14 mouse cellular contexts compared by ENCODE assay signal in genomic region chr2:84185016-84185330, GRCm38 (mm10).
DNase-seq lines count a peak whose midpoint lies in the region; ATAC-seq and TF ChIP-seq lines count a peak whose summit lies in the region.
"Had no signal": no experiment of that assay in that cellular context is flagged by ENCODE, and none has a peak within 500 bp of the region (broad histone marks: within the 10 kb centered on the region; RNA-seq: fewer than 3 reads in every experiment).

No protein-coding gene starts in this region.

- WGBS in intestine, embryonic 14.5 days = 84% methylated on average over 7 of the region's 7 CpGs
- WGBS in intestine, postnatal 0 days = 81% methylated on average over 7 of the region's 7 CpGs
- WGBS in lung, postnatal 0 days = 63% methylated on average over 7 of the region's 7 CpGs
- 79% methylated on average over 7 of the region's 7 CpGs for WGBS in midbrain, embryonic 15.5 days

- DNase-seq in intestine, embryonic 14.5 days (ENCODE audit: low spot score) = no peak
- no peak for DNase-seq in lung, postnatal 0 days (ENCODE audit: low spot score)
- no peak for DNase-seq in lung, postnatal 36 days
- DNase-seq in cerebellum, adult 9-11 months = no peak
- DNase-seq: cerebellum, postnatal 14 days; gastrocnemius, postnatal 10 days had no signal

- H3K9ac ChIP-seq in intestine, embryonic 14.5 days (ENCODE audit: low read length) = no peak overlapping the region
- H3K9ac ChIP-seq in intestine, postnatal 0 days (ENCODE audit: low read depth, low read length) = no peak overlapping the region
- H3K9ac ChIP-seq in lung, postnatal 0 days (replicated peaks; ENCODE audit: low read depth) = no peak overlapping the region
- no peak overlapping the region for H3K9ac ChIP-seq in midbrain, embryonic 15.5 days
- H3K9ac ChIP-seq: hindbrain, embryonic 14.5 days; limb, embryonic 13.5 days; neural tube, embryonic 12.5 days had no signal

- peak overlapping the region; percentile 16 for H3K4me3 ChIP-seq in erythroblast, embryonic 14.5 days (replicated peaks)
- no peak overlapping the region for H3K4me3 ChIP-seq in intestine, embryonic 14.5 days (ENCODE audit: low read depth, low read length)
- no peak overlapping the region for H3K4me3 ChIP-seq in intestine, postnatal 0 days (ENCODE audit: low read depth, low read length)
- no peak overlapping the region for H3K4me3 ChIP-seq in lung, postnatal 0 days (ENCODE audit: low read depth, low read length)
- H3K4me3 ChIP-seq in midbrain, embryonic 15.5 days = no peak overlapping the region
- H3K4me3 ChIP-seq: embryonic facial prominence, embryonic 10.5 days; limb, embryonic 13.5 days; neural tube, embryonic 12.5 days had no signal

- H3K36me3 ChIP-seq in erythroblast, embryonic 14.5 days (ENCODE audit: control insufficient read depth) = no peaks in the 10 kb centered on the region
- no peaks in the 10 kb centered on the region for H3K36me3 ChIP-seq in intestine, embryonic 14.5 days (ENCODE audit: control insufficient read depth, insufficient read depth, low read length)
- no peaks in the 10 kb centered on the region for H3K36me3 ChIP-seq in intestine, postnatal 0 days (ENCODE audit: control insufficient read depth, insufficient read depth)
- H3K36me3 ChIP-seq in lung, postnatal 0 days (ENCODE audit: insufficient read depth, low read length) = no peaks in the 10 kb centered on the region
- H3K36me3 ChIP-seq in midbrain, embryonic 15.5 days (replicated peaks) = no peaks in the 10 kb centered on the region
- H3K36me3 ChIP-seq: embryonic facial prominence, embryonic 10.5 days; limb, embryonic 13.5 days; neural tube, embryonic 12.5 days had no signal

- H3K9me3 ChIP-seq in erythroblast, embryonic 14.5 days (ENCODE audit: control insufficient read depth, low read length) = no peaks in the 10 kb centered on the region
- H3K9me3 ChIP-seq in intestine, embryonic 14.5 days (ENCODE audit: control insufficient read depth, low read length) = no peaks in the 10 kb centered on the region
- no peaks in the 10 kb centered on the region for H3K9me3 ChIP-seq in intestine, postnatal 0 days (ENCODE audit: control insufficient read depth)
- no peaks in the 10 kb centered on the region for H3K9me3 ChIP-seq in lung, postnatal 0 days (ENCODE audit: low read length)
- H3K9me3 ChIP-seq in midbrain, embryonic 15.5 days = no peaks in the 10 kb centered on the region
- H3K9me3 ChIP-seq: embryonic facial prominence, embryonic 10.5 days; limb, embryonic 13.5 days; neural tube, embryonic 12.5 days had no signal

- no peak overlapping the region for H3K4me2 ChIP-seq in intestine, embryonic 14.5 days (ENCODE audit: low read length)
- no peak overlapping the region for H3K4me2 ChIP-seq in intestine, postnatal 0 days (replicated peaks; ENCODE audit: low read depth)
- H3K4me2 ChIP-seq in lung, postnatal 0 days (replicated peaks; ENCODE audit: low read depth, low read length) = peak overlapping the region; percentile 18; the same call in 1 of the 2 replicates
- H3K4me2 ChIP-seq in midbrain, embryonic 15.5 days = peak overlapping the region; percentile 25
- H3K4me2 ChIP-seq: hindbrain, embryonic 14.5 days; limb, embryonic 13.5 days; neural tube, embryonic 12.5 days had no signal

- H3K27ac ChIP-seq in intestine, embryonic 14.5 days (ENCODE audit: low read depth) = peak overlapping the region; percentile 27; the same call in 1 of the 2 replicates
- no peak overlapping the region for H3K27ac ChIP-seq in intestine, postnatal 0 days (ENCODE audit: low read depth, low read length)
- peak overlapping the region; percentile 16 for H3K27ac ChIP-seq in lung, postnatal 0 days (ENCODE audit: low read length)
- no peak overlapping the region for H3K27ac ChIP-seq in midbrain, embryonic 15.5 days
- H3K27ac ChIP-seq: embryonic facial prominence, embryonic 10.5 days; limb, embryonic 13.5 days; neural tube, embryonic 12.5 days had no signal

- peak; percentile 55; the same call in 1 of the 2 replicates for TF ChIP-seq EP300 in lung, postnatal 0 days (IDR thresholded peaks at IDR 0.05)

- no peak for ATAC-seq in erythroblast, adult 5-6 weeks (replicated peaks; ENCODE audit: low FRiP score, poor library complexity, severe bottlenecking)
- ATAC-seq in intestine, embryonic 14.5 days (replicated peaks; ENCODE audit: low FRiP score, low TSS enrichment, low read depth) = no peak
- no peak for ATAC-seq in intestine, postnatal 0 days
- ATAC-seq in lung, postnatal 0 days = no peak
- no peak for ATAC-seq in midbrain, embryonic 15.5 days (replicated peaks)

- TF ChIP-seq CTCF in intestine, postnatal 0 days (IDR thresholded peaks at IDR 0.05; ENCODE audit: low read depth) = no peak
- no peak; the same call in 1 of the 2 replicates for TF ChIP-seq CTCF in lung, postnatal 0 days (IDR thresholded peaks at IDR 0.05)

- H3K4me1 ChIP-seq in erythroblast, embryonic 14.5 days (ENCODE audit: control insufficient read depth) = peaks cover 6% of the 10 kb centered on the region
- H3K4me1 ChIP-seq in intestine, embryonic 14.5 days (replicated peaks; ENCODE audit: control insufficient read depth, insufficient read depth, low read length) = peaks cover 5% of the 10 kb centered on the region
- H3K4me1 ChIP-seq in intestine, postnatal 0 days (replicated peaks; ENCODE audit: control insufficient read depth, insufficient read depth, low read length) = no peaks in the 10 kb centered on the region
- H3K4me1 ChIP-seq in lung, postnatal 0 days (ENCODE audit: insufficient read depth, low read depth, low read length) = no peaks in the 10 kb centered on the region
- peaks cover 7% of the 10 kb centered on the region; the same call in 1 of the 2 replicates for H3K4me1 ChIP-seq in midbrain, embryonic 15.5 days
- H3K4me1 ChIP-seq: neural tube, embryonic 12.5 days had no signal

- peaks cover 6% of the 10 kb centered on the region for H3K27me3 ChIP-seq in erythroblast, embryonic 14.5 days (ENCODE audit: control insufficient read depth)
- no peaks in the 10 kb centered on the region for H3K27me3 ChIP-seq in intestine, embryonic 14.5 days (replicated peaks; ENCODE audit: control insufficient read depth, insufficient read depth, low read length)
- no peaks in the 10 kb centered on the region for H3K27me3 ChIP-seq in intestine, postnatal 0 days (replicated peaks; ENCODE audit: control insufficient read depth, insufficient read depth, low read length)
- no peaks in the 10 kb centered on the region for H3K27me3 ChIP-seq in lung, postnatal 0 days (replicated peaks; ENCODE audit: insufficient read depth, low read length)
- no peaks in the 10 kb centered on the region for H3K27me3 ChIP-seq in midbrain, embryonic 15.5 days (replicated peaks)
- H3K27me3 ChIP-seq: limb, embryonic 13.5 days; neural tube, embryonic 12.5 days had no signal

Comparison
In these comparisons a context has a peak if more than half of its experiments do, and no peak if none do; other contexts are left out.
1. H3K27ac ChIP-seq: peak in intestine, embryonic 14.5 days (single experiment) and lung, postnatal 0 days (single experiment); none in intestine, postnatal 0 days (single experiment) and midbrain, embryonic 15.5 days (single experiment).
2. H3K4me2 ChIP-seq: peak in lung, postnatal 0 days (single experiment) and midbrain, embryonic 15.5 days (single experiment); none in intestine, embryonic 14.5 days (single experiment) and intestine, postnatal 0 days (single experiment).